Mouse (Mus musculus) heart, embryonic 11.5 days (tissue): ENCODE data around the gene Myt1l. TPM values are rescaled to one million over a fixed set of nuclear protein-coding genes. Genes with fewer than 3 reads are reported as not detected.

ENCODE experiments used
- ATAC-seq: fragments of 200-750 bp; cut with Nextera tagmentation; replicated peaks from 2 replicates; pipeline ENCODE4 v1.8.0; 2017; ENCODE audit warnings: moderate library complexity; ENCODE audit not compliant: insufficient number of reproducible peaks, low FRiP score, low TSS enrichment
- H3K27ac ChIP-seq: fragments of 300-500 bp; sonication (generic); 2 replicates; pipeline ENCODE4 v1.5.1; 2014; ENCODE audit warnings: mild to moderate bottlenecking, low read depth, low read length
- H3K27me3 ChIP-seq: fragments of 300-500 bp; sonication (generic); 2 replicates; pipeline ENCODE4 v1.6.1; 2014; ENCODE audit warnings: mild to moderate bottlenecking, low read length, mixed read lengths; ENCODE audit not compliant: control insufficient read depth, insufficient read depth
- H3K36me3 ChIP-seq: fragments of 300-500 bp; sonication (generic); 2 replicates; pipeline ENCODE4 v1.6.1; 2014; ENCODE audit warnings: mild to moderate bottlenecking, low read length, moderate library complexity, mixed read lengths; ENCODE audit not compliant: control insufficient read depth, insufficient read depth
- H3K4me1 ChIP-seq: fragments of 300-500 bp; sonication (generic); 2 replicates; pipeline ENCODE4 v1.6.1; 2014; ENCODE audit warnings: low read length; ENCODE audit not compliant: control insufficient read depth, insufficient read depth
- H3K4me2 ChIP-seq: fragments of 300-500 bp; sonication (generic); 2 replicates; pipeline ENCODE4 v1.6.1; 2014; ENCODE audit warnings: mild to moderate bottlenecking, moderate library complexity
- H3K4me3 ChIP-seq: fragments of 300-500 bp; sonication (generic); 2 replicates; pipeline ENCODE4 v1.5.1; 2014; ENCODE audit warnings: low read depth, low read length
- H3K9ac ChIP-seq: fragments of 300-500 bp; sonication (generic); 2 replicates; pipeline ENCODE4 v1.6.1; 2014; ENCODE audit warnings: mild to moderate bottlenecking, low read depth, low read length, moderate library complexity
- H3K9me3 ChIP-seq: fragments of 300-500 bp; sonication (generic); replicated peaks from 2 replicates; pipeline ENCODE4 v1.6.1; 2016; ENCODE audit warnings: low read length; ENCODE audit not compliant: control insufficient read depth
- WGBS: fragments of 180-500 bp; shearing (Covaris S2); extraction: QIAGEN DNeasy Blood & Tissue Kit; methylation state at CpG from one replicate; pipeline ENCODE4 v1.1.7; 2014; ENCODE audit not compliant: insufficient replicate concordance; 5-methylcytosine and 5-hydroxymethylcytosine counted together
- polyA plus RNA-seq: library from polyadenylated mRNA; unstranded; fragments of >200 nt; fragmentation: Nextera tagmentation; extraction: Ambion mirVana; gene quantifications from 2 replicates; pipeline ENCODE4 v1.2.1, GENCODE M21; 2014

Myt1l gene
- polyA plus RNA-seq, 1 experiment from 2014 or later, result 1.1 TPM

DNA sequence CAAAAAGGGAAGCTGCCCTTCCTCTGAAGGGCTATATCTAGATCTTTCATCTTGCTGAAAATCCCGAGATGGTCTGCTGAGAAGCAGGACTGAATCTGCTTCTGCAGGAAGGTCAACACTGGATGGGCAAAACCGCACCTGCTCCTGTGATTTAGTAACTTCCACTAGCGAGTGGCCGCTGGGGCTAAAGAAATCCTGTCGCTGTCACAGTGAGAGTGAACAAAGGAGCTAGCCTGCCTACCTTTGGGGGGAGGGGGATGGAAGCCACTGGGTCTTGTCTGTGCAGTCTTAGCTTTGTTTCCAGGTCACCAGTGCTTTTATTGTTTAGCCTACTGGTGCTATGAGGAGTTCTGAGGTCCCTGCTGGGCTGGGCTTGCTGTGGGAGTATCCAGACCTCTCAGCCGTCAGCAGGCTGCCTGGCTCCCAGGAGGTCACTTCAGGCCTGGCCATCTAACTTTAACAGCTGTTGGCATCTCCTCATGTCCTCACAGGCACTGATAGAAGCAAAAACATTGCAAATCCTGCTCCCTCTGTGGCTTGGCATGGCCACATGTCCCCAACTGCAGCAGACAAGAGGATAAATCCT is 173.6 kb downstream of the Myt1l start:
- no peaks in the 10 kb centered on the region for H3K9me3 ChIP-seq
- H3K4me3 ChIP-seq, result no peak overlapping the region
- no peak overlapping the region for H3K27ac ChIP-seq
- H3K4me2 ChIP-seq, result no peak overlapping the region
- peaks cover 25% of the 10 kb centered on the region for H3K4me1 ChIP-seq
- ATAC-seq, result no peak
- no peaks in the 10 kb centered on the region for H3K36me3 ChIP-seq
- WGBS, result 33% methylated on average over 6 of the region's 6 CpGs
- peaks cover 2% of the 10 kb centered on the region; the same call in 1 of the 2 replicates for H3K27me3 ChIP-seq
- H3K9ac ChIP-seq, result no peak overlapping the region

DNA sequence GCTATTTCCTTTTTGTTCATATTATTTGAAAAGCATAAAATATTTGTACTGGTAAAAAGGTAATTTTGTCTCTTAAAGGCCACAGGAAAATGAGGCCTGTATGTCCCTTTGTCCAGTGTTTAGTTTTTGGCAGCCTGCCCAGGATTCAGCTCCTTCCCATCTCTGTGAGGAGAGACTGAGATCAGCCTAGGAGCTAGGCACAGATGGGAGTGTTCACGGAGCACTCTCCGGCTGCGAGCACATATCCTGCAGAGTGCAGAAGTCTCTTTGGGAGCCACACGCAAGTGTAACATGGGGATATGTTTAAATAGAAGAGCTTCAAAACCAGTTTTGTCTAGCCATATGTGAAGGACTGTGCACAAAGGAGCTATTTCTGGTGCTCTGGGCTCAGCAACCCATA is 174.4 kb downstream of the Myt1l start:
- WGBS, result 37% methylated on average over 4 of the region's 4 CpGs
- Histone ChIP-seq H3K27ac (no peak overlapping the region), H3K4me1 (peaks cover 25% of the 10 kb centered on the region), H3K4me3 (no peak overlapping the region), H3K4me2 (no peak overlapping the region), H3K36me3 (no peaks in the 10 kb centered on the region), H3K27me3 (peaks cover 2% of the 10 kb centered on the region; the same call in 1 of the 2 replicates), H3K9me3 (no peaks in the 10 kb centered on the region), H3K9ac (no peak overlapping the region)
- no peak for ATAC-seq

DNA sequence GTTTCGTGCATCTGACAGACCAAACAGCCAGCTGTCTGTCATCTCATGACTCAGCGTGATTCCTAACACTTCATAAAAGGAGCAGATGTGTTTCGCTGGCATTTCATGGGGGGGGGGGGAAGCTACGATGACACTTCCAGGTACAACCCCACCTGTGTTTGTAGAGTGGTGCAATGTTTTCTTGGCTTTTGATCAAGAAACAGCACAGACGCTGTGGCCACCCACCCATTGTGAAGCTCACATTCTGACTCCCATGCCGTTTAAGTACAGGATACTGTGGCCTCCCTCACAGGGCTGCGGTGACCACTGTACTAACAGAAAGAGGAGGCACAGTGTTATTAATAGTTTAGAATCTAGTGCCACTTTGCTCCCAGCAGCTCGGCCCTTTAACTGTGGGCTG is 175.4 kb downstream of the Myt1l start:
- Histone ChIP-seq H3K4me1 (peaks cover 24% of the 10 kb centered on the region), H3K36me3 (no peaks in the 10 kb centered on the region), H3K9me3 (no peaks in the 10 kb centered on the region), H3K4me2 (no peak overlapping the region), H3K9ac (no peak overlapping the region), H3K4me3 (no peak overlapping the region), H3K27ac (no peak overlapping the region), H3K27me3 (peaks cover 2% of the 10 kb centered on the region; the same call in 1 of the 2 replicates)
- WGBS, result 74% methylated on average over 8 of the region's 8 CpGs
- no peak for ATAC-seq

DNA sequence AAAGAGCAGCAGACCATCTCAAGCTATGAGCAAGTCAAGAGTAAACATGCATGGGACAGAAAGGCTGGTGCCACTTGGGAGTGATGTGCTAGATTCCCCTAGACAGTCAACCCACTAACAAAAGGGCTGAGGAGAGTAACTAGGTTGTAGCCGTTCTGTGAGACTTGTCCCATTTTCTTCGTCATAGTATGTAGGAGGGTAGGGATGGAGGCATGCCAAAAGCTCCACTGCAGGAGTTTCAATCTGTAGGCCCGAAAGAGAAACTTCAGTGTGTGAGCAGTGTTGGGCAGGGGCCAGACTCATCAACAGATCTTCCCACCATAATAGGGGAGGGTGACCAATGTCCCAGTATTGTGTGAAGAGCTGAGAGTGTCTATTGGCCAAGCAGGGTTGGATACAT is 178.9 kb downstream of the Myt1l start:
- WGBS, result 81% methylated on average over 3 of the region's 3 CpGs
- no peak for ATAC-seq
- Histone ChIP-seq H3K4me3 (no peak overlapping the region), H3K36me3 (no peaks in the 10 kb centered on the region), H3K4me1 (peaks cover 11% of the 10 kb centered on the region), H3K27ac (no peak overlapping the region), H3K9me3 (no peaks in the 10 kb centered on the region), H3K4me2 (no peak overlapping the region), H3K9ac (no peak overlapping the region), H3K27me3 (no peaks in the 10 kb centered on the region)

DNA sequence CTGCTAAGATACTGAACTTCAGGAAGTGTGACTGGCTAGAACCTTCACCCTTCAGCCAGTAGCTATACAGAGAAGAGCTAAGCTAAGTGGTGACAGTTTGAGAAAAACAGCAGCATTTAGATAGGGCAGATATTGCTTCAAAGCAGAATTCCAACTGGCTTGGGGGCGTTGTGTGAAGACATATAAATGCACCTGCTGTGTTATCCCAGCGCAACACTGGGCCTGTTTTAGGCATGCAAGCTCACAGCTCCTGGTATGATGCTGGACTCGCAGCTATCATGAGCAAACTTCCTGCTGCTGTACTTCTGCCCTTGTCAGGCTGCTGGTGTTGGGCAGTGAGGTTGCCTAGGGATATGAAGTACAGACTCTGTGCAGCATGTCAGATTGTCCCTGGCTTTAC is 180.0 kb downstream of the Myt1l start:
- 34% methylated on average over 3 of the region's 3 CpGs for WGBS
- no peak overlapping the region for H3K27ac ChIP-seq
- peaks cover 4% of the 10 kb centered on the region; the same call in 1 of the 2 replicates for H3K4me1 ChIP-seq
- H3K27me3 ChIP-seq, result no peaks in the 10 kb centered on the region
- H3K9ac ChIP-seq, result no peak overlapping the region
- H3K4me2 ChIP-seq, result no peak overlapping the region
- H3K9me3 ChIP-seq, result no peaks in the 10 kb centered on the region
- no peak overlapping the region for H3K4me3 ChIP-seq
- no peak for ATAC-seq
- no peaks in the 10 kb centered on the region for H3K36me3 ChIP-seq

DNA sequence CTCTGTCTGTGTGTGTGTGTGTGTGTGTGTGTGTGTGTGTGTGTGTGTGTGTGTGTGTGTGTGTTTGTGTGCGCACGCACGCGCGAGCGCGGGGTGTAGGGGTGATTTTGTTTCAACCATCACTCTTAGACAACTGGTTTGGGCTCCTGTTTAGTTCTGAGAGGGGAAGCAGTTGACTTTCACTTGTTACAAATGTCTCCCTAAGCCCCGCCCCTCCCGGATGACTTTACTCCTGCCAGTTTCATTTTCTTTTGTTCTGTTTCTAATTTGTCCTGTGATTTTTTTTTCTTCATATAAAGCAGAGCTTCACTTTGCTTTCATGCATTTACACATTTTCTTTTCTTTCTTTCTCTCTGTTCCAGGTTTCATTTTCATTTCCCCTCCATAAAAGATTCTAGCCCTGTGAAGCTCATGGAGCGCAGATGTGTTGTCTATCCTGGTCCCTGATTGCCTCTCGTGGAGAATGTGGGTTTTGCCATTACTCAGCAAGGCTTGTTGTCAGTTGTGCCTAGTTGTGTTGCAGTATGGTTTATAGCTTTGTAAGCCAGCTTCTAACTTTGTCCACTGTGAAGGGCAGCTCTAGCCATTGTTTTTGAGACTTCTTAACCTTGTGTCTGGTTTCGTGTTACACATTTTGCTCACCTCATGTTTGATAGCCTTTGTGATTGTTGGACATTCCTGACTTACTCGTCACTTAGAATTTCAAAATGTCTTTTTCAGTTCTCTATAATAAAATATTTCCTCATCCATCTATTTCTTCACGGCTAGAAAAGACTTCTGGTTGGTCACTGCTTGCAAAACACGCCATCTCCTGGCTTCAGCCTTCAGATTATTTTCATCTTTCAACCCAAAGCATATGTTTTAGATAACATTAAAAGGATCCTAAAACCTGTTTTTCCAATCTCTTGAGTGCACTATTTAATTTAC is 184.9 kb downstream of the Myt1l start:
- Histone ChIP-seq H3K4me1 (peaks cover 1% of the 10 kb centered on the region; the same call in 1 of the 2 replicates), H3K4me2 (no peak overlapping the region), H3K27me3 (no peaks in the 10 kb centered on the region), H3K27ac (no peak overlapping the region), H3K9ac (no peak overlapping the region), H3K36me3 (no peaks in the 10 kb centered on the region), H3K4me3 (no peak overlapping the region), H3K9me3 (no peaks in the 10 kb centered on the region)
- 82% methylated on average over 15 of the region's 15 CpGs for whole genome bisulfite sequencing
- no peak for ATAC-seq

DNA sequence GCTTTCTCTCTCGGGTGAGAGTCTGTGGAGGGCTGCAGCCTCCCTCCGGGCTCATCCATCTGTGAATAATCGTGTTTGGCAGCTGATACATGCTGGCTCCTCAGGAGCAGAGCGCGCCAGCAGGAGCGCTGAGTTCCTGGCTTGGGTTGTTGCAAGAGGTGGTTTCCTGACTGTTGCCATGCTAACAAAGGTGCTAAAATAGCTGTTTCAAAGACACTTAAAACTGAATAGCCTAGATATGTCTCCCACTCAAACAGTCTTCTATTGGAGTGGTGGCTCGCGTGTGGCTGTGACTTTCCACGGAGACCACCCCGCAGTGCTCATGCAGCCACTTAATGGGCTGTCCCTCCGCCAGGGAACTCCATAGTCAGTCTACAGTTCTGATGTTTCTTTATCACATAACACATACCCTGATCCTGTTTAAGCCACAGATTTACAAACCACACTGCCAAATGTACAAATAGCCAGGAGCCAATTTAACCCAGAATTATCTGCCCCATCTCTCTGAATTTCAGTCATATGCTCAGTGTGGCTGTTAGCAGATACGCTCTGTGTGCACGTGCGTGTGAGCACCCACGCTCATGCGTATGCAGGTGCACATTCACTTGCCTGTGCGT is 195.6 kb downstream of the Myt1l start:
- Histone ChIP-seq H3K36me3 (no peaks in the 10 kb centered on the region), H3K27ac (no peak overlapping the region), H3K9me3 (no peaks in the 10 kb centered on the region), H3K27me3 (no peaks in the 10 kb centered on the region), H3K4me3 (no peak overlapping the region), H3K4me2 (no peak overlapping the region), H3K9ac (no peak overlapping the region), H3K4me1 (no peaks in the 10 kb centered on the region)
- no peak for ATAC-seq
- WGBS, result 77% methylated on average over 17 of the region's 17 CpGs

DNA sequence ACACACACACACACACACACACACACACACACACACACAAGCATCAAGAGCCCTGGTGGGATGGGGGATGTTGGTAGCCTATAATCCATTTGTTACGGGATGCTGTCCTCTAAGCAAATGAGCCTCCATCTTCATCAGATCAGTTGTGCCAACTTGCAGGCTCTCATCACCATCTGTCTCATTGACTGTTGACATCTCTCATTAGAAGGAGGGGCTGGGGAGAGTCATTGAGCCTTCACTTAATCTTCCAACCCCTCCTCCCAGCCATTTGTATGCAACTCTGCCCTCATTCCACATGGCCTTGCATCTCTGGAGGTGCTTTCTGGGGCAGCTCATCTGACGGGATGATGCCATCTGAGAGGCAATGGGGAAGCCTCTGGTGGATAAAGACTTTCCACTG is 200.1 kb downstream of the Myt1l start:
- no peaks in the 10 kb centered on the region for H3K4me1 ChIP-seq
- 74% methylated on average over 2 of the region's 2 CpGs for WGBS
- ATAC-seq, result no peak
- no peak overlapping the region for H3K4me3 ChIP-seq
- no peaks in the 10 kb centered on the region for H3K9me3 ChIP-seq
- no peaks in the 10 kb centered on the region for H3K27me3 ChIP-seq
- H3K9ac ChIP-seq, result no peak overlapping the region
- H3K4me2 ChIP-seq, result no peak overlapping the region
- no peak overlapping the region for H3K27ac ChIP-seq
- H3K36me3 ChIP-seq, result no peaks in the 10 kb centered on the region
